Mouse (Mus musculus) heart, embryonic 11.5 days (tissue): ENCODE data around the gene Rnf11. TPM values are rescaled to one million over a fixed set of nuclear protein-coding genes. Genes with fewer than 3 reads are reported as not detected.

Source experiments
- ATAC-seq: fragments of 200-750 bp; cut with Nextera tagmentation; replicated peaks from 2 replicates; pipeline ENCODE4 v1.8.0; 2017; ENCODE audit warnings: moderate library complexity; ENCODE audit not compliant: insufficient number of reproducible peaks, low FRiP score, low TSS enrichment
- H3K27ac ChIP-seq: fragments of 300-500 bp; sonication (generic); 2 replicates; pipeline ENCODE4 v1.5.1; 2014; ENCODE audit warnings: mild to moderate bottlenecking, low read depth, low read length
- H3K27me3 ChIP-seq: fragments of 300-500 bp; sonication (generic); 2 replicates; pipeline ENCODE4 v1.6.1; 2014; ENCODE audit warnings: mild to moderate bottlenecking, low read length, mixed read lengths; ENCODE audit not compliant: control insufficient read depth, insufficient read depth
- H3K36me3 ChIP-seq: fragments of 300-500 bp; sonication (generic); 2 replicates; pipeline ENCODE4 v1.6.1; 2014; ENCODE audit warnings: mild to moderate bottlenecking, low read length, moderate library complexity, mixed read lengths; ENCODE audit not compliant: control insufficient read depth, insufficient read depth
- H3K4me1 ChIP-seq: fragments of 300-500 bp; sonication (generic); 2 replicates; pipeline ENCODE4 v1.6.1; 2014; ENCODE audit warnings: low read length; ENCODE audit not compliant: control insufficient read depth, insufficient read depth
- H3K4me2 ChIP-seq: fragments of 300-500 bp; sonication (generic); 2 replicates; pipeline ENCODE4 v1.6.1; 2014; ENCODE audit warnings: mild to moderate bottlenecking, moderate library complexity
- H3K4me3 ChIP-seq: fragments of 300-500 bp; sonication (generic); 2 replicates; pipeline ENCODE4 v1.5.1; 2014; ENCODE audit warnings: low read depth, low read length
- H3K9ac ChIP-seq: fragments of 300-500 bp; sonication (generic); 2 replicates; pipeline ENCODE4 v1.6.1; 2014; ENCODE audit warnings: mild to moderate bottlenecking, low read depth, low read length, moderate library complexity
- H3K9me3 ChIP-seq: fragments of 300-500 bp; sonication (generic); replicated peaks from 2 replicates; pipeline ENCODE4 v1.6.1; 2016; ENCODE audit warnings: low read length; ENCODE audit not compliant: control insufficient read depth
- WGBS: fragments of 180-500 bp; shearing (Covaris S2); extraction: QIAGEN DNeasy Blood & Tissue Kit; methylation state at CpG from one replicate; pipeline ENCODE4 v1.1.7; 2014; ENCODE audit not compliant: insufficient replicate concordance; 5-methylcytosine and 5-hydroxymethylcytosine counted together
- polyA plus RNA-seq: library from polyadenylated mRNA; unstranded; fragments of >200 nt; fragmentation: Nextera tagmentation; extraction: Ambion mirVana; gene quantifications from 2 replicates; pipeline ENCODE4 v1.2.1, GENCODE M21; 2014

Gene Rnf11
- polyA plus RNA-seq, 1 experiment from 2014 or later: 47.1 TPM

DNA sequence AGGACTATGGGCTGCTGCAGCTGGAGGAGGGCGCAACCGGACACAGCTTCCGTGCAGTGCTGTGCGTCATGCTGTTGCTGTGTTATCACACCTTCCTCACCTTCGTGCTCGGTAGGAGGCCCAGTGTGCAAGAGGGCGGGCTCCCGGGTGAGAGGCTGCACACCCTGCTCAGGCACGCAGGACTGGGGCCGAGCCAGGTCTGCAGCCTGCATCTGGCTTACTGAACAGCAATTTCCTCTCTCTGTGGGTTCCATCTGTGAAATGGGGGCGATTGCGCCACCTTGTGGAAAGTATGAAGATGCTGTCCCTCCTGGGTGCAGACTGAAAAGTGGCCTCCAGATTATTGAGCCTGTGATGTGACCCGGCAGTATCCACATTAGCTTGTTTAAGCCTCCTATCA is 53.7 kb downstream of the Rnf11 start:
- peaks cover 13% of the 10 kb centered on the region for H3K4me1 ChIP-seq
- 37% methylated on average over 13 of the region's 13 CpGs for WGBS
- H3K36me3 ChIP-seq: no peaks in the 10 kb centered on the region
- H3K27ac ChIP-seq: no peak overlapping the region
- H3K4me2 ChIP-seq: no peak overlapping the region
- ATAC-seq: peak; percentile 71
- no peaks in the 10 kb centered on the region for H3K27me3 ChIP-seq
- H3K4me3 ChIP-seq: no peak overlapping the region
- no peak overlapping the region for H3K9ac ChIP-seq
- no peaks in the 10 kb centered on the region for H3K9me3 ChIP-seq

DNA sequence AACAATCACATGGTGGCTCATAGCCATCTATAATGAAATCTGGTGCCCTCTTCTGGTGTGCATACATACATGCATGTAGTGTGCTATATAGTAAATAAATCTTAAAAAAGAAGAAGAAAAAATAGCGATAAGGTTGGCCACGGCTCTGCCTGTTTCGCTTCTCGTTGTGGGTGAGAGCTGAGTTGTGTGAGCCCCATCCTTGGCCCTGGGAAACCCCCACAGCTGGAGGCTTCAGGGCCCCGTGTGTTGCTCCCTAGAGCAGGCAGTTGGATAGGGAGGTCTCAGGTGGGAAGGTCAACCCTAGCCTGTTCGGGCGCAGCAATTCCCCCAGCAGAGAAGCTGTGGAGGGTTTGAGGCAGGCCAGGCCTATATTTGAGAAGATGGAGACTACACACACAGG is 54.3 kb downstream of the Rnf11 start:
- no peak for ATAC-seq
- Histone ChIP-seq H3K36me3 (no peaks in the 10 kb centered on the region), H3K9ac (no peak overlapping the region), H3K4me3 (no peak overlapping the region), H3K27ac (no peak overlapping the region), H3K9me3 (no peaks in the 10 kb centered on the region), H3K4me2 (no peak overlapping the region), H3K27me3 (no peaks in the 10 kb centered on the region), H3K4me1 (peaks cover 13% of the 10 kb centered on the region)
- WGBS: 90% methylated on average over 7 of the region's 7 CpGs

DNA sequence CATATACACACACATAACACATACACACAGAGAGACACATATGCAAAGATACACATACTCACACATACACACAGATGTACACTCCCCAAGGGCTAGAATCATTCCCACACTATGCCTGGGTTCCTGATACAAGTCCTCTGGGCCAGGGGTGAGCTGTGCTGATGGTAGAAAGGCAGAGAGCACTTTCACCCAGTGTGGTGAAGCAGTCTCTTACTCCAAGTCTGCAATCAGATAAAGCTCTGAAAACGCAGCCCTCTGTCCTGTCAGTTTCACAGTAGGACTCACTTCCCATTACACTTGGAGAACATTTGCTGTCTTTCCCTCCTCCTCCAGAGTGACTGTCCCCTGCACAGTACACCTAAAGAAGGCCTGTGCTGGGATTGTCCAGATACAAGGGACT is 57.5 kb downstream of the Rnf11 start:
- Histone ChIP-seq H3K27ac (no peak overlapping the region), H3K4me2 (no peak overlapping the region), H3K36me3 (no peaks in the 10 kb centered on the region), H3K4me1 (peaks cover 3% of the 10 kb centered on the region; the same call in 1 of the 2 replicates), H3K9ac (no peak overlapping the region), H3K27me3 (no peaks in the 10 kb centered on the region), H3K4me3 (no peak overlapping the region), H3K9me3 (no peaks in the 10 kb centered on the region)
- 36% methylated on average over 1 of the region's 1 CpGs for WGBS
- no peak for ATAC-seq

- WGBS: 64% methylated on average over 2 of the region's 2 CpGs
- no peak for ATAC-seq
- H3K27ac ChIP-seq: no peak overlapping the region
- H3K4me2 ChIP-seq: no peak overlapping the region
- H3K9ac ChIP-seq: no peak overlapping the region
- no peaks in the 10 kb centered on the region for H3K9me3 ChIP-seq
- H3K27me3 ChIP-seq: no peaks in the 10 kb centered on the region
- H3K4me3 ChIP-seq: no peak overlapping the region
- H3K36me3 ChIP-seq: no peaks in the 10 kb centered on the region
- 0 out of 2 replicates have a peak, but pooled peaks cover 4% of the 10 kb centered on the region for H3K4me1 ChIP-seq
These were observed 61.1 kb downstream of the Rnf11 start for GRCm38 (mm10) chr4:109423438-109423837.

DNA sequence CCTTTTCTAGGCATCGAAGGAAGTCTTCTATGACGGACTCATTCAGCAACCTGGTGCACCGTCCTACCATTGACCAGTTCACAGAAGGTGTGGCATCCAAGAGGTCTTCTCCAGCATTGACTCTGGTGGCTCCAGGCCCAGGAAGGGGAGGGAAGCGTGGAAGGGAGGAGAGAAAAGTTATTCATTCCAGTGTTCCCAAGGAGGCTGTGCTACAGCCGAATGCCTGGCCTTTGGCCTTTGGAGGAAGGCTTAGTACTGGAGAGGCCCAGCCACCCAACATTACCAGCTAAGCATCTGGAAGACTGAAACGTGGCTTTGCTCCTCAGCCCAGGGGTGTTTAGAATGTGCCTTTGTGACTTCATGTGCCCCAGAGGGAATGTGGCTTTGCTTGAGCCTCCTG is 62.1 kb downstream of the Rnf11 start:
- no peak for ATAC-seq
- no peak overlapping the region for H3K4me2 ChIP-seq
- no peak overlapping the region for H3K4me3 ChIP-seq
- no peak overlapping the region for H3K27ac ChIP-seq
- no peaks in the 10 kb centered on the region for H3K9me3 ChIP-seq
- no peaks in the 10 kb centered on the region for H3K27me3 ChIP-seq
- 77% methylated on average over 6 of the region's 6 CpGs for WGBS
- no peaks in the 10 kb centered on the region for H3K36me3 ChIP-seq
- 0 out of 2 replicates have a peak, but pooled peaks cover 4% of the 10 kb centered on the region for H3K4me1 ChIP-seq
- no peak overlapping the region for H3K9ac ChIP-seq

- Histone ChIP-seq H3K27ac (no peak overlapping the region), H3K9me3 (no peaks in the 10 kb centered on the region), H3K4me2 (no peak overlapping the region), H3K9ac (no peak overlapping the region), H3K27me3 (no peaks in the 10 kb centered on the region), H3K36me3 (no peaks in the 10 kb centered on the region), H3K4me3 (no peak overlapping the region), H3K4me1 (0 out of 2 replicates have a peak, but pooled peaks cover 4% of the 10 kb centered on the region)
- 0 out of 2 replicates have a peak, but pooled peaks have one; percentile 6 for ATAC-seq
- 73% methylated on average over 7 of the region's 7 CpGs for WGBS
These were observed 62.9 kb downstream of the Rnf11 start for GRCm38 (mm10) chr4:109421608-109422007.

- Histone ChIP-seq H3K4me3 (no peak overlapping the region), H3K4me1 (0 out of 2 replicates have a peak, but pooled peaks cover 4% of the 10 kb centered on the region), H3K4me2 (no peak overlapping the region), H3K9ac (no peak overlapping the region), H3K9me3 (no peaks in the 10 kb centered on the region), H3K27ac (no peak overlapping the region), H3K27me3 (no peaks in the 10 kb centered on the region), H3K36me3 (no peaks in the 10 kb centered on the region)
- no peak for ATAC-seq
- WGBS: 70% methylated on average over 8 of the region's 8 CpGs
These were observed 64.3 kb downstream of the Rnf11 start for GRCm38 (mm10) chr4:109420138-109420795.

- Histone ChIP-seq H3K27ac (no peak overlapping the region), H3K9ac (no peak overlapping the region), H3K4me3 (no peak overlapping the region), H3K4me1 (0 out of 2 replicates have a peak, but pooled peaks cover 4% of the 10 kb centered on the region), H3K36me3 (no peaks in the 10 kb centered on the region), H3K9me3 (no peaks in the 10 kb centered on the region), H3K27me3 (no peaks in the 10 kb centered on the region), H3K4me2 (no peak overlapping the region)
- no peak for ATAC-seq
- WGBS: 80% methylated on average over 4 of the region's 4 CpGs
These were observed 65.0 kb downstream of the Rnf11 start for GRCm38 (mm10) chr4:109419563-109419962.

DNA sequence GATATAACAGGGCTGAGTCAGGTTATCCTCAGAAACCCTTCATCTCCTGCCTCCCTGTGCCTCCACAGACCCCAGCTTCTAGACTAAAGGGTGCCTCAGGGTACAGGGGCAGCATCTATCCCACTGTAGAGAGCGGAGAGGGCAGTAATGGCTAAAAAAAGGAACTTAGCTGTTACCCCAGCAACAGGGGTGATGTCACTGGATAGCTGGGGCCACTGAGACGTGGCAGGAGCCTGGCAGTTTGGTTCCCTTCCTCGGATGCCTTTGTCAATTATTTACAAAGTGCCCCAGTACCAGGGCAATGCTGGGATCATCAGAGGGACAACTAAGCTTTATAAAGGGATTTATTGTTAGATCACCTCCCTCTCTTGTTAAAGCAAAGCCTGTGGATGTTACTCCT is 65.5 kb downstream of the Rnf11 start:
- no peak overlapping the region for H3K9ac ChIP-seq
- no peak overlapping the region for H3K4me3 ChIP-seq
- no peak for ATAC-seq
- no peak overlapping the region for H3K4me2 ChIP-seq
- 0 out of 2 replicates have a peak, but pooled peaks cover 4% of the 10 kb centered on the region for H3K4me1 ChIP-seq
- H3K9me3 ChIP-seq: no peaks in the 10 kb centered on the region
- H3K36me3 ChIP-seq: no peaks in the 10 kb centered on the region
- no peaks in the 10 kb centered on the region for H3K27me3 ChIP-seq
- H3K27ac ChIP-seq: no peak overlapping the region
- 28% methylated on average over 3 of the region's 3 CpGs for WGBS
